Mouse (Mus musculus) naive thymus-derived CD4-positive, alpha-beta T cell, adult 2 months (primary cell): ENCODE measurements at regions not wholly inside any gene's neighbourhood (a gene's known extent, or its start where the extent isn't known, plus 50 kb on each side); places are given as distances from the start of the nearest gene placed in this dataset.

Experiments used
- DNase-seq: peaks from one replicate; pipeline ENCODE4 v3.0.0-alpha.2; 2011; ENCODE audit warnings: low read depth

- DNase-seq = no peak
These were observed 107.7 kb downstream of the Far1 start for GRCm38 (mm10) chr7:113621316-113621715.

- DNase-seq = peak; percentile 4
These were observed 108.4 kb downstream of the Far1 start for GRCm38 (mm10) chr7:113621898-113622510.

DNA sequence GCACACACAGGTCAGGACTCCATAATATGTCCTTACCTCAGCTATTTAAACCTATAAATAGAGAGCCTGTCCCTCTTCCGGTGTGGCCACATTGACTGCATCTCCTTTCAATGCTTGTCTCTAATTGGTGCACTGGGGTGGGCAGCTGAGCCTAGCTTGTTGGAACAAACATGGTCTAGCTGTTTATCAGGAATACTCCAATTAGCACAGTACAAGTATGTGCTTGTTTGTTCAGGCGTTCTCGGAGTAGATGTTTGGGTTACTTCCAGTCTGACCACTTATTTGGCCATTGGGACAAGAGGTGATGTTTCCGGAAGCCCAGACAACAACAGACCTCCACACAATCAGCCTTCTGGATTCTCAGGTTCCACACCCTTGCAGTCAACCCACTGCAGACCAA, 109.7 kb downstream of the Far1 start:
- no peak for DNase-seq

DNA sequence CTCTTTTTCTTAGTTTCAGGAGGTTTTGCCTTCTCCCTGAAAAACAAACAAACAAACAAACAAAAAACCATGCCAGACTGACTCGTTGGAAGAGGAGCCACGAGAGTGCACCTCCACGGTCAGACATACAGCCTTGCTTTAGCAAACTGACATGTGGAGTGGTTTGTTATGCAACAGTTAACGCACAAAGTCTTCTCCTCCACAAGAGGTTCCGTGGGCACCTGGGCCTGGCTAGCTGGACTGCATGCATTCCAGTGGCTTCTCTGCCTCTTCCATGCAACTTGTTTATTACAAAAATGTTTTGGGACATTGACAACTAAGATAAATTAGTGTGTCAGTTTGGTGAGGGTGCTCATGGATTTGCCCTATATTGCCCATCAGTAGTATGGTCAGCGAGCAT, 110.3 kb downstream of the Far1 start:
- no peak for DNase-seq

GRCm38 (mm10) chr7:113626734-113627133, 113.1 kb downstream of the Far1 start:
- no peak for DNase-seq

- no peak for DNase-seq
These were observed 123.5 kb downstream of the Far1 start for GRCm38 (mm10) chr7:113637011-113637600.

DNA sequence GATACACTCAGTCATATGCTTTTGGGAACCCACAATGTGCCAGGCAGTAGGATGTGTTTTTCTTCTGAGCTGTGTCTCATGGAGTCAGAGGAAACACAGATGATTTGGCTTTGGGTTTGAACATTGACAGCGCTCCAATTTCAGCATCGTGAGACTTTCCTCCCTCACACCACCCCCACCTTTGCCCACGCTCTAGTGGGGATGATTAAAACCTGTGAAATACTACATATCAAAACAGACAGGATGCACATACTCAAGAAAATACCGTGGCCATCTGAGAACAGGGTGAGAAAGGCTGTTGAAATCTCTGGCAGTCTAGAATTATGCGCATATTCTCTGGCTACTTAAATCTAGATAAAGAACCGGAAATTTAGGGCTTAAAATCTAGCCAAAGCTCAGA, 124.5 kb downstream of the Far1 start:
- DNase-seq = no peak

DNA sequence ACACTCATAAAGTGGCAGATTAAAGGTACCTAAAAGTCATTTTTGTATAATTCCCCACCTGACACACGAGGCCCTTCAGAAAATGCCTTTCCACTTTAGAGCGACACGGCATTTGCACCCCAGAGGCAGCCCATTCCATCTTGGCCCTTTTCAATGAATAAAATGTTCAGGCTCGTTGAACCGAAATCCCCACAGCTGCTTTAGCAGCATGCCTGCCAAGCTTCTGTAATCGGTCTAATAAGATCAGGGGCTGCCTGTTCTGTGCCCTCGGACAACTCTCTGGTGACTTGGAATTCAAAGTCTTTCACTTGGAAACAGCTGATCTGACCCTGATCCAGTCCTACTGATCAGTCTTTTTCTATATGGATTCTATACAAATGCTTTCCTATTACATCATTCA, 123.3 kb upstream of the Spon1 start:
- no peak for DNase-seq

DNA sequence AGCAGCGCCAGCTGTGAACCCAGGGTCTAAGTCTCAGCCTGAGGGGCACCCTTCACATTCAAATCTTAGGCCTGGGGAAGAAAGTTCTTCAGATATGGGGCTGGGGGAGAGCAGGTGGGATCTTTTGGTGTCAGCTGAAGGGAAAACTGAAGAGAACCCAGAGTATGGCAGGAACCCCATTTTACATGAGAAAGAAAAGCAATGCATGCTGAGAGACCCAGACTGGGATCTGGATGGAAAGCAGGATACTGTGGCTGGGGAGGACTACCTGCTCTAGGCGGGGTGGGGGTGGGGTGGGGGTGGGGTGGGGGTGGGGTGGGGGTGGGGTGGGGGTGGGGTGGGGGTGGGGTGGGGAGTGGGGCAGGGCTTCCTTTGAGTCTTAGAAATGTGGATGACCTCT, 115.2 kb upstream of the Spon1 start:
- no peak for DNase-seq

DNA sequence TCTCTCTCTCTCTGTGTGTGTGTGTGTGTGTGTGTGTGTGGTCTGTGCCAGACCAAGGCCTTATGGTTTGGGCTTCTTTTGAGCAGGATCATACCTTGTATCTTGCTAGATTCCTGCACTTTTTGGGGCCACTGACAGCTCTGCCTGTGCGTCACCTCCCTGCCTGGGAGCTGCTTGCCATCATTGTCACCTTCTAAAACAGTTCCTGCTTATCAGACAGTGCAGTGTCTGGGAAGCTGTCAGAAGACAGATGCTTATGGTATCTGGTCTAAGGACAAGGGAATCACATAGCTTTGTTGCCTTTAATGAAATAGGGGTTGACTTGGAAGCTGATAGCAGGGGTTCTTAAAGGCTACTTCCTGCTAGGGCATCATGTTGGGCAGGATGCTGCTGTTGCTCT, 114.1 kb upstream of the Spon1 start:
- DNase-seq = no peak

DNA sequence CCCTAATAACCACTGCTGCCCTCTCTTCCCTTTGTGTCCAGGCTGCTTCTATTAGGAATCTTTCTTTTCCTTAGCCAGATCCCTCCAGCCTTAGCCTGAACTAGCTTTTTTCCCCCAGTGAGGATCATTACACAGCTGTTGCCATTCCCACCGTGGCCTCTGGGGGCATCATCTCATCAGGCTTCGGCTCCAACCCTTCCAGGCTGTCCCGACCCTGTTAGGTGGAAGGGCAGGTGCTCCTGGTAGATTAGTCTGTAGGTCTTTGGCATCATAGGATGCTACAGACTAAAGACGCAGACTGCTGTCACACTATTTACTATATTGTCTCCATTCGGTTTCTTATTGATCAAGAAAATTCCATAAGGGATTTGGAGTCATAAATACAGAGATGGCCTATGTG, 112.7 kb upstream of the Spon1 start:
- DNase-seq = peak; percentile 3

DNA sequence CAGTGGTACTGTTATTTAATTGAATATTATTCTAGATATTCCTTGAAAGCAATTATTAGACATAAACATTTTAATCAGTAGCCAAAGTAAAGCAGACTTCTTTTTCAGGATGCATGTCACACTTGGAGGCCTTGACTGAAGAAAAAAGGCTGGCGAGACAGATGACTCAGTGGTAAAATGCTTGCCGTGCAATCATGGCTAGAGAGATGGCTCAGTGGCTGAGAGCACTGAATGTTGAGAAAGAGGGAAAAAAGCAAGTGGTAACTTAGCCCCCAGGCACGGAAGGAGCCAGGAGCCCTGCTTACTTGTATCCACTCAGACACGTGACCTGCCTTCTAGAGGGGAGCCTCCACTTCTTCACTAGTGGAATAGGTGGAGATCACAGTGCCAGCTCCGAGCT, 110.5 kb upstream of the Spon1 start:
- no peak for DNase-seq

DNA sequence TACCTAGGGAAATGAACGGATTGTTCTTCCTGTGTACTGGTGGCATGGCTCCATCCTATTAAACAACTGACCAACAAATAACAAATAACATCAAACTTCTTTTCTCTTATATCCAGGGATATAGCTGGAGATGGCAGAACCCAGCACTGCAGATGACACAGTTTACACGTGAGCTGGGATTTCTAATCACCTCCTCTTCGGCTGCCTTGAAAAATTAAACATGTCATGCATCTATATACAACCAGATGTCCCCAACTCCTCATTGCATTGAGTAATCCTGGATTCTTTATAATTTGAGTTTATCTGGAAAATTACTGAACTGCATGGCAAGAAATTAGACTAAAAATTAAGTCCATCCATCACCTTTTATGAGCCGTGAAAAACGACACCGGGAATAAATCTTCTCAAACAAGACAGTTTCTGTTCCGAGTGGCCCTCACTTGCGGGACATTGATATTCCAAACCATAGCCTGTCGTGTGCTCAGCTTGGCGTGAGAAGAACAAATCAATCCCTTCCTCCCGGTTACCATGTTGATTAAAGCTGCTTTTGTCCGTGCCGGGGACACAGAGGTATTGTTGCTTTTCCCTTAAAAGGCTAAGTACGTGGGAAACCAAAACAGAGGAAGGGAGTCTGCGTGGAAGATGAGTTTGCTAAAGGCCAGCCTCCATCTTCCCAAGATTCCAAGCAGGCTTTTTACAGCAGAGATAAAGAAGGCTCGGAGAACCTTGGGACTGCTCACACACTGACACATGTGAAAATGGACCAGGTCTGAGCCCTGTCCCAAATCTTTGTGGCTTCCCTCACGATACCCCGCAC, 92.8 kb upstream of the Spon1 start:
- DNase-seq = no peak

- DNase-seq = no peak
These were observed 92.2 kb upstream of the Spon1 start for GRCm38 (mm10) chr7:113673596-113673956.

DNA sequence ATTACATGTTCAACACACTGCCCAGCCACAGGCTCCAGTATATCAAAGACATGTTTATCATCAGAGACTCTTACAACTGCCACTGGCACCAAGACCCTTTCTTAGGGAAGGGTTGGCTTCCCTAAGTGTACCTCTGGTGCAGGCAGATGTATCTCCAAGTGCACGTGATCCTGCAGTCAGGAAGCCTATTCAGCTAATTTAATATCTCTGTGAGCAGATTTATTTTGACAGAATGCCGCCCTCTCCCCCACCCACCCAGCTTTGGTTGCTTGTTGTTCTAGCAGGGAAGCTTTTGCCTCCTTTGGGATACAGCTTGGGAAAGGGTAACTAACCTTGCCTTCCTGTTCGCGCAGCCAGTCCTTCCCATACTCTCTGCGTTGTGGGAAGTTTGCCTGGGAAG, 83.5 kb upstream of the Spon1 start:
- DNase-seq = no peak

DNA sequence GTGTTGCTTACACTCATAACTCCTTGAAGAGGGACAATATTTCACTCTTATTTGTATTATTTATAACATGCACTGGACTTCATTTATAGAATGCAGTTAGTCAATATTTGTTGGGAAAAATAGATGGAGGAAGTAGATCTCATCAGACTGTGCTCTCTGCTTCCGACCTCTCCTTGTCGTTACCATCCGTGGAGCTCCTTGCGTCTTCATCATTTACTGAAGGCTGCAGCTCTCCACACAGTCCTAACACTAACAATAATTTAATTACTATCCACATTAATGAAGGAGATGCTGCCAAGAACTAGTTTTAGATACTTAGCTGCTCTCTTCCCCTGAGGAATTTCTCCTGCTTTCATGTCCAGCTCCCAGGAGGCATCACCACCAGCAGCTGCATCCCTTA, 80.4 kb upstream of the Spon1 start:
- no peak for DNase-seq

DNA sequence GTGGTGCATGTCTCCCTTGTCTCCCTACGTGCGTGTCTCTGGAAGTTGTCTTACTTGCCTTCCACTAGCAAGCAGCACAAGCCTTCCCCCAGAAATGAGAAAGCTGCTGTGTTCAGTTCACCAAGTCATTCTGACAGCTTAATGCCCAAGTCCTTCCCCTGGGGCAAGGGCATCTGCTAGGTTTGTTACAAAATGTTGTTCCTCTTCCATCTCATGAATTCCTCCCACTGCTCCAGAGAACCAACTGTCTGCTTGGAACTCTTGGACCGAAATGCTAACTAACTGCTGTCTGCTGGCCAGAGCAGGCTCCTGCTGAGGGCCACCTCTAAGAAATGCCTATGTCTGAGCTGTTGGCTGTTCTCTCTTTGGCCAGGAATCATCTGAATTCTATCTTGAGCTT, 79.3 kb upstream of the Spon1 start:
- no peak for DNase-seq

- no peak for DNase-seq
These were observed 78.2 kb upstream of the Spon1 start for GRCm38 (mm10) chr7:113687566-113687965.

GRCm38 (mm10) chr7:113688231-113688669, 77.5 kb upstream of the Spon1 start:
- DNase-seq = no peak

- no peak for DNase-seq
These were observed 77.1 kb upstream of the Spon1 start for GRCm38 (mm10) chr7:113688717-113689116.

DNA sequence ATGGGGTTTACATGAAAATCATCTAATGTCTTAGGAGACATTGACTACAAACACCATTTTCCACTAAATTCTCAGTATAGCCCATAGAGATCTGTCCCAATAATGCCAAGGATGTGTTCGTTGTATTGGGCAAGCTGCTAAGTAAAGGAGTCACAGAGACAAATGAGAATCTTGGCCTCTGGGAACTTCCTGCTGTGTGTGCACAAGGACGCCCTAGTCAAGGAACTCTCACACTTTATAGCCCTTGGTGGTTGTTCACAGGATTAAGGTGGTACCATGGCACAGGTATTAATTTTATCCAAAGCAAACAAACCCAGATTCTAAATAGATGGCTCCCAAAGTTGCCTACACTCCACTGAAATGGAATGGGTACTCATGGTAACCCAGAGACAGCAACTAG, 76.7 kb upstream of the Spon1 start:
- no peak for DNase-seq

DNA sequence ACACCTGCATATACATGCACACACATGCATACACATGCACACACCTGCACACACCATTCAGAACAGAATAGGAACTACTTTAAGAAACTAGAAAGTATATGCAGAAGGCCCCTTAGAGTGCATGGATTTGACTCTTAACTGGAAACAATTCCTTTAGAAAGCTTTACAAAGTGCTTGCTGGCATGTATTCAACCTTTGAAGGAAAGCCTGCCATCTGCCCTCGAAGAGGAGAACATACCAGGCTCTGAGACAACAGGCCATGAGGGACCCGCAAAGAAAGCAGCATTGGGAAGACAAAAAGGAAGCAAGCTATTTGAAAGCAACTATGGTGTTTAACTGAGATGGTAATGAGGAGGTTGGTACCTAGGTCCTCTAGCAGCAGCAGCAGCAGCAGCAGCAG, 74.0 kb upstream of the Spon1 start:
- DNase-seq = no peak

- no peak for DNase-seq
These were observed 72.3 kb upstream of the Spon1 start for GRCm38 (mm10) chr7:113693526-113693925.

GRCm38 (mm10) chr7:113694466-113694865, 71.3 kb upstream of the Spon1 start:
- no peak for DNase-seq
